Mouse (Mus musculus) intestine, postnatal 0 days (tissue): ENCODE measurements around the gene Eif3m. TPM values are rescaled to one million over a fixed set of nuclear protein-coding genes. Genes with fewer than 3 reads are reported as not detected.

Source experiments
- ATAC-seq: fragments of 200-750 bp; cut with Nextera tagmentation; 2 replicates; pipeline ENCODE4 v1.8.0; 2017; ENCODE audit warnings: mild to moderate bottlenecking, moderate TSS enrichment, moderate library complexity
- H3K27ac ChIP-seq: fragments of 300-500 bp; sonication (generic); 2 replicates; pipeline ENCODE4 v1.5.1; 2014; ENCODE audit warnings: mild to moderate bottlenecking, low read depth, low read length, moderate library complexity
- H3K27me3 ChIP-seq: fragments of 300-500 bp; sonication (generic); replicated peaks from 2 replicates; pipeline ENCODE4 v1.6.1; 2014; ENCODE audit warnings: low read length, mixed read lengths; ENCODE audit not compliant: control insufficient read depth, insufficient read depth
- H3K36me3 ChIP-seq: fragments of 300-500 bp; sonication (generic); 2 replicates; pipeline ENCODE4 v1.6.1; 2014; ENCODE audit warnings: mild to moderate bottlenecking, moderate library complexity; ENCODE audit not compliant: control insufficient read depth, insufficient read depth
- H3K4me1 ChIP-seq: fragments of 300-500 bp; sonication (generic); replicated peaks from 2 replicates; pipeline ENCODE4 v1.6.1; 2014; ENCODE audit warnings: antibody characterized with exemption, low read length, mixed read lengths; ENCODE audit not compliant: control insufficient read depth, insufficient read depth
- H3K4me2 ChIP-seq: fragments of 300-500 bp; sonication (generic); replicated peaks from 2 replicates; pipeline ENCODE4 v1.6.1; 2014; ENCODE audit warnings: low read depth, mild to moderate bottlenecking, moderate library complexity
- H3K4me3 ChIP-seq: fragments of 300-500 bp; sonication (generic); 2 replicates; pipeline ENCODE4 v1.5.1; 2014; ENCODE audit warnings: low read depth, low read length
- H3K9ac ChIP-seq: fragments of 300-500 bp; sonication (generic); 2 replicates; pipeline ENCODE4 v1.6.1; 2014; ENCODE audit warnings: mild to moderate bottlenecking, low read depth, low read length
- H3K9me3 ChIP-seq: fragments of 300-500 bp; sonication (generic); 2 replicates; pipeline ENCODE4 v1.6.1; 2016; ENCODE audit warnings: mixed run types; ENCODE audit not compliant: control insufficient read depth
- CTCF ChIP-seq: sonication (generic); IDR thresholded peaks from 2 replicates; pipeline ENCODE4 v1.5.1; 2016; ENCODE audit warnings: low read depth, mild to moderate bottlenecking, control low read depth, antibody characterized with exemption, moderate library complexity
- WGBS: fragments of 180-500 bp; shearing (Covaris S2); extraction: QIAGEN DNeasy Blood & Tissue Kit; methylation state at CpG from one replicate; pipeline ENCODE4 v1.1.7; 2014; 5-methylcytosine and 5-hydroxymethylcytosine counted together
- polyA plus RNA-seq: library from polyadenylated mRNA; unstranded; fragments of >200 nt; fragmentation: Nextera tagmentation; extraction: Ambion mirVana; gene quantifications from 2 replicates; pipeline ENCODE4 v1.2.1, GENCODE M21; 2015

Gene Eif3m
- polyA plus RNA-seq, 1 experiment from 2014 or later = 141 TPM

DNA sequence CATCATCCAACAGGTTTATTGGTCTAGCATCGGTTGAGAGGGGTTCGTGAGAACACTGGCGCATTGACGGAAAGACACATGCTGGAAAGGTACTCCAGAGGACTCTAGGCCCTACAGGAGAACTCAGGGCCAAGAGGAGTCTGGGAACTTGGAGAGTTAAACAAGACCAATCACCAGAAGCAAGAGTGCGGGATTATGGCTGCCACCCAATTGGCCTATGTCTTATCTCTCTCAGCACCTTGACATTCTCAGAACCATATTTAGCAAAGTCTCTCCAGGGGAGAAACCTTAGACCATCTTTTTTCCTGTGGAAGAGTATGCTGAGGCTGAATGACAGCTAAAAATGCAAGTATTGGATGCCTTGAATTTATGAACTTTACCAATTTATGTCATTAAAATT is 22.0 kb upstream of the Eif3m start:
- Histone ChIP-seq H3K9me3 (no peaks in the 10 kb centered on the region), H3K36me3 (no peaks in the 10 kb centered on the region), H3K4me3 (no peak overlapping the region), H3K27ac (no peak overlapping the region), H3K27me3 (no peaks in the 10 kb centered on the region), H3K4me1 (no peaks in the 10 kb centered on the region), H3K4me2 (no peak overlapping the region), H3K9ac (no peak overlapping the region)
- WGBS = 92% methylated on average over 5 of the region's 5 CpGs
- TF ChIP-seq CTCF = no peak
- no peak for ATAC-seq

DNA sequence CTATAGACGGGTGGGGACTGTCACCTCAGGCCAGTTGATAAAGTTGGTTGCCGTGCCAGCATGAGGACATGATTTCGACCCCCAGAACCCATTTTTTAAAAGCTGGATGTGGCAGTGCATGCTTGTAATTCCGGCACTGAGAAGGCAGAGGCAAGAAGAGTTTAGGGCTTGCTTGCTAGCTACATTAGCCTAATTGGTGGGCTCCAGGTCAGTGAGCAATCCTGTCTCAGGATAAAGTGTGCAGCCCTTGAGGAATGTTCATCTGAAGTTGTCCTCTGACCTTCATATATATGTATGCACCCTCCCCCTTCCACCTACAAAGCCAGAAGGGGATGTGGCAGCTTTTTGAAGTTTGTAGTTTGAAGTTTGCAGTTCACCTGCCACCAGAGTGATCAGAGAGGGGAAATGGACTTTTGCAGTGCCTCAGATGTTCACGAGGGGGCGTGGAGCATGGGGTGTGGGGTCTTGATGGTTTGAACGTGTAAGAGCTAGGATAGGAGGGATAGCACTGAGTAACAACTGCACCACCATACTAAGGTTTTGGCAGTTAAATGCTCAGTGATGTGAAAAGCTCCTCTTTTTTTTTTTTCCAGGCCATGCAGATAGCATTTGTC is 21.2 kb upstream of the Eif3m start:
- ATAC-seq = no peak
- no peaks in the 10 kb centered on the region for H3K36me3 ChIP-seq
- no peak for TF ChIP-seq CTCF
- H3K4me1 ChIP-seq = no peaks in the 10 kb centered on the region
- no peak overlapping the region for H3K27ac ChIP-seq
- H3K9ac ChIP-seq = no peak overlapping the region
- no peak overlapping the region for H3K4me2 ChIP-seq
- no peak overlapping the region for H3K4me3 ChIP-seq
- H3K9me3 ChIP-seq = no peaks in the 10 kb centered on the region
- WGBS = 80% methylated on average over 7 of the region's 7 CpGs
- no peaks in the 10 kb centered on the region for H3K27me3 ChIP-seq

DNA sequence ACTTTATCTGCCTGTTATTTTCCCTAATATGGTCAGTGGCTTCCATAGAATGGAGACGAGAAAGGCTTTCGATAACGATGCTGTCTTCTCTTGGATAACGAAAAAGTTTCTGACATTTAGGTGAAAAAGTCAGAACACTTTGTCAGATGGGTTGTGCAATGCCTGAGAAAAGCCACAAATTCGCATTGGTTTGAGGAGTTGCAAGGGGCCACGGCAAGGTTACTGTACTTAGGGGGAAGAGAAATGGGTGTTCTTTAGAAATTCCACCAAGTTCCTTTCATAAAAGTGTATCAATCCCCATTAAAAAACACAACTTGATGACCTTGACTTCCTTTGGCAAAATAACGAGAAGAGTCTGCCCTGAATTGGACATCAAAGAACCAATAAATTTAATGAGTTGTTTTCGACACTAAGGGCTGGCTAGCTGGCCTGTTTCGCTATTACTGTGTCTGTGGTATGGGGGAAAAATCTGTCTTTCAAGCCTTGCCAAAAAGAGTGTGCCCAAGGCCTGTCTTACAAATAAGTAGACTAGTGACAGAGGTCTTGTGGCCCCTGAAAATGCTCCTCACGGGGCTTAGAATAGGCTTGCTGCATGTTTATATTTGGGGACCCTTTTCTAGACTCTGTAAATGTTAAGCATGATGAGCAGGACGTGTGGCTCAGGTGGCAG is 19.7 kb upstream of the Eif3m start:
- H3K36me3 ChIP-seq = no peaks in the 10 kb centered on the region
- H3K4me1 ChIP-seq = no peaks in the 10 kb centered on the region
- H3K4me3 ChIP-seq = no peak overlapping the region
- 83% methylated on average over 11 of the region's 11 CpGs for WGBS
- no peaks in the 10 kb centered on the region for H3K27me3 ChIP-seq
- no peak overlapping the region for H3K9ac ChIP-seq
- no peak for ATAC-seq
- H3K9me3 ChIP-seq = no peaks in the 10 kb centered on the region
- H3K27ac ChIP-seq = no peak overlapping the region
- TF ChIP-seq CTCF = no peak
- no peak overlapping the region for H3K4me2 ChIP-seq

DNA sequence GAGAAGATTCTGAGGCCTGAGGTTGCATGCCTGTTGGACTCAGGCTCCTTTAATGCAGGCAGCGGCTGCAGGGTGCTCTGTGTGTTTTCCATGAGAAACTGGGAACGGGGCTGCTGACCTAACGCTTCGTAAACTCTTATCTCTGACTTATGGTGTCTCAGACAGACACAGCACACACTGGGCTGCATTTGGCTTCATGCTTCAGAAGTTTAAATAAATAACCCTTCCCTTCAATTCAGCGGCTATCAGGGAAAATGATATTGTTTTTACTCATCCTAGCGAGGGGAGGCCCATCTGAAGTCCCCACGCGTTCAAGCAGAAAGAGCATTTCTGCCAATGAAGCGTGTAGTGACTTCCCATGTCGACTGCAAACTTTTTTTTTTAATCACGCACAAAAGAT is 19.1 kb upstream of the Eif3m start:
- Histone ChIP-seq H3K4me2 (no peak overlapping the region), H3K36me3 (no peaks in the 10 kb centered on the region), H3K4me3 (no peak overlapping the region), H3K4me1 (no peaks in the 10 kb centered on the region), H3K27ac (no peak overlapping the region), H3K27me3 (no peaks in the 10 kb centered on the region), H3K9ac (no peak overlapping the region), H3K9me3 (no peaks in the 10 kb centered on the region)
- 52% methylated on average over 11 of the region's 11 CpGs for WGBS
- ATAC-seq = no peak
- TF ChIP-seq CTCF = no peak

DNA sequence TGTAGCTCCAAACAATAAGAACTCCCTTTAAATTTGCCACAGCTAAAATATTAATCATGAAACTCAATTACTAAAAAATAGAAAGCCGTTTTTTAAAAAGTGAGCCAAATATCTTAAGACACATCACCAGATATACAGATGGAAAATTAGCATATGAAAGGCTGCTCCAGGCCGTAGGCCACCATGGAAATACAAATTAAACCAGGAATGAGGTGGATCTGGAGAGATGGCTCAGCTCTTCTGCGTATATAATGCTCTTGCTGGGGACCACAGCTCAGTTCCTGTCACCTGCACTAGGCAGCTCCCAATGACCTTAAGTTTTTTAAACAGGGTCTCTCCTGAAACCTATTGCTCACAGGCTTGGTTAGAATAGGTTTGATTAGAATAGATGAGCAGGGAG is 17.2 kb upstream of the Eif3m start:
- Histone ChIP-seq H3K9me3 (no peaks in the 10 kb centered on the region), H3K4me2 (no peak overlapping the region), H3K27me3 (no peaks in the 10 kb centered on the region), H3K9ac (no peak overlapping the region), H3K36me3 (no peaks in the 10 kb centered on the region), H3K27ac (no peak overlapping the region), H3K4me3 (no peak overlapping the region), H3K4me1 (no peaks in the 10 kb centered on the region)
- no peak for TF ChIP-seq CTCF
- 89% methylated on average over 3 of the region's 3 CpGs for WGBS
- ATAC-seq = no peak

DNA sequence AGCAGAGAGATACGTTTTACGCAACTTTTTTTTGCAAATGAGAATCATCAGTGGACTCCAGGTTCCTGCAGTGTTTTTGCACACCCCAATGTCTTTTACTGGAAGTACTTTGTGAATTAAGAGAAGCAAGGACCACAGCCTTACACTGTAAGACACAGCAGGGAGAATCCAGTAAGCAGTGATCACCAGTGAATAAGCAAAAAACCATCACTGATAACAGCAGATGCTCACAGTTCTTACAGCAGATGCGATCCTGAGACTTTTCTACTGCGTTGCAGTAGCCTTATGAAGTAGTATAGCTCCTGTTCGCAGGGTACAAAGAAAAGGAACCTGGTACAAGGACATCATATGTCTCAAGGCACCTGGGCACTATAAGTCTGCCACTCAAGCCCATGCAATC is 13.6 kb upstream of the Eif3m start:
- no peak for TF ChIP-seq CTCF
- WGBS = 91% methylated on average over 5 of the region's 5 CpGs
- no peak overlapping the region for H3K27ac ChIP-seq
- H3K27me3 ChIP-seq = no peaks in the 10 kb centered on the region
- no peak overlapping the region for H3K4me3 ChIP-seq
- no peaks in the 10 kb centered on the region for H3K9me3 ChIP-seq
- no peaks in the 10 kb centered on the region for H3K36me3 ChIP-seq
- no peak overlapping the region for H3K9ac ChIP-seq
- H3K4me2 ChIP-seq = no peak overlapping the region
- no peaks in the 10 kb centered on the region for H3K4me1 ChIP-seq
- no peak for ATAC-seq
